Mouse (Mus musculus) telencephalon, adult 2 months (tissue): Measurements from ENCODE around the gene Tirap.

ENCODE experiments used
- DNase-seq: peaks from one replicate; pipeline ENCODE4 v3.0.0-alpha.2; 2011; ENCODE audit warnings: low read depth, low spot score

Tirap gene

DNA sequence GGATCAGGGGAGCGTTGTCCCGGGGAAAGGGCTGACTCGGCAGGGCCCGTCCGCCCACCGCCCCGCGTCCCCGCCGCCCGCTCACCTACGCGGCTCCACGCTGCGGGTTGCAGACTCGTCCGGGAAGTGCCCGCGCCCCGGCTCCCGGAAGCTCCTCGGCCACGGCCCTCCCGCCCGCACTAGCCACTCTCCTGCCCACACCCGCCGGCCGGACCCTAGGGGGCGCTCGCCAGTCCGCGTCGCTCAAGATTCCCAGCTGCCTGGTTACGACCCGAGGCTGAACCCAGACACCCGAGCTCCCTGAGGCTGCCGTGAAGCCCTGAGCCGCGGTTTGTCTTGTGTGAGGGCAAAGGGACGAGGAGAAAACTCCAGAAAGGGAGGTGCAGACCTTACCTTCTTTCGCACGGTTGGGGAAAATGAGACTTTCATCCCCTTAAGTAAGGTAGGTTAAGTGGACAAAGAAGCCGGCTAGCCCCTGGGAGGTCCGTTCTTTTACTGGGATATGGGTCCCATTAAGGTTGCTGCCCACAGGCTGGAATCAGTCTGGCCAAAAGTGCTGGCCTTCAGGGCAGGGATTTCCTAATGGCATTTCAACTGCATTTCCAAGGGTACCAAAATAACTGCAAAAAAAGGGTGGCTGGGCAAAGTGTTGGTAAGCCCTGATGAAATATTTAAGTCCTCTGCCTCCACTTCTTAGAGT, at the start of gene Tirap, which contains the start of gene Srpr:
Gene Tirap, minus strand, starts transcription at position 520 of the 700 bp plus-strand sequence.
Gene Srpr, plus strand, starts transcription at position 404 of the 700 bp plus-strand sequence.
- no peak for DNase-seq

DNA sequence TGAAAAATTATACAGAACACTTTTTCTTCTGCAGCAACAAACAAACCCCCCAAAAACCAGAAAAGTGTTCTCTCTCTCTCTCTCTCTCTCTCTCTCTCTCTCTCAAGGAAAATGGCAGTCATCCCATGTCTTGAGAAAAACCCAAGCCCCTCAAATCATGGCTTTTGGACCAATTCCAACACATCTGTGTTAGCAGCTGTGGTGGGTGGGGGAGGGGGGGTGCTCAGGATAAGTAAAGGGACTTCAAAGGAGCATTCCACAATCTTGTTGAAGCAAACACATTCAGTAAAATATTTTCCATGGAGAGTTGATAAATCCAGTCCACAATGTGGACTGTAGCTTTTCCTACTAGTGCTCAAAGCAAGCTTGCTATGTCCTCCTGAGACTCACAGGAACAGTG, 49.4 kb upstream of the Tirap start:
- DNase-seq = no peak

DNA sequence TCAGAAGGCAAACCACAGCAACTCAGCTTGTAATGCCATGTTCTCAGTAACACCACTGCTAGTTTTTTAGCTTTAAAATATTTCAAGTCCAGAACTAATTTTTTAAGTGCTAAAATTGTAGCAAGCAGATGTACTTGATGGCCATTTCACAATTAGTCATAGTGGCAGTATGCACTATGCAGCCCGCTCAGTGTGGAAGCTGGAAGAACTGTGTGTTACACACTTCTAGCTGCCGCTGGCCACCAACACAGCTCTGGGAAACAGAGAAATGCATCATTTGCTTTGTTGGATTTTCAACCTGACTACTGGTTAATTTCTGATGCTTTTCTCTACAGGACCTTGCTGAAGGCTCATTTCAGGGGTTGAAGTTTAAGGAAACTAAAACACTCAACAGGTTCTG, 47.3 kb upstream of the Tirap start:
- DNase-seq = no peak

DNA sequence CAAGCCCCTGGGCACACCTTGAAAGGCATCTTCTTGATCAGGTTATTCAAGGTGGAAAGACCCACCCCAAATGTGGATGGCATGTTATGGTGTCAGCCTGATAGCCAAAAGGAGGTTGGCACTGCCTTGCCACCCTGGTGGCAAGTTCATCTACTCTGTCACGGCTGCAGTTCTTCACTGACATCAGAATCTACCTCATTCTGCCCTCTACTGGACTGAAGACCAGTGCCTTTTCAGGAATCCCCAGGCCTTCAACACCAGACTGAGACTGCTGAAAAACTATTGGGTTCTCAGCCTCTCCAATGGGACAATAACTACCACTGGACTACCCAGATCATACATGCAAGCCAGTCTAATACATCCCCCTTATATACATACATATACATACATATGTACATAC, 39.6 kb upstream of the Tirap start:
- no peak for DNase-seq

DNA sequence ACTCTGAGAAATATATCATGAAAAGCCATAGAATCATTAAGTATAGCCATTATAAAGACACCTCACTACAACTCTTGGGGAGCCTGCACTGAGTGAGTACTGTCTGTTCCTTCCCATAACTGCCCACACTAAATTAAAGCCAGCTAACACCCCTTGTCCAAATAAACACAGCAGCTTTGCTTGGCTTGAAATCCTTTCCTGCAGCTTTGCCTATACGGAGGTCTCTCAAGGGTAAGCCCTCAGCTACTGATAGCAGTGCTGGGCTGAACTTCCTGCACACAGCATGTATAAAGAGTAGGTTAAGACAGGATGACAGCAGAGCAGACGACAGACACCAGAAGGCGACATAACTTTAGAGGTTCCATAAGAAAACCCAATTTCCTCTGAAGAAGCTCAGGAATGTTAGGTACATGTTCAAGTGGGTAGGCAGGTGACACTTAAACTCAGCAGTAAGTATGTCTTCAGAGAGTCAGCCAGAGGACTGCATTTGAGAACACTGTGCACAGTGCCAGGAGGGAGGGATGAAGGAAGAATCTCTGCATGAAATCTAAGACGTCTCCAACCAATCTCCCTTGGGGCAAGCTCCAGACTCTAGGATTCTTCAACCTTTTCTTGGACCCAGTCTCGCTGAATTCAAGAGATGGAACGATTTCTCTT, 39.0 kb upstream of the Tirap start:
- no peak for DNase-seq

DNA sequence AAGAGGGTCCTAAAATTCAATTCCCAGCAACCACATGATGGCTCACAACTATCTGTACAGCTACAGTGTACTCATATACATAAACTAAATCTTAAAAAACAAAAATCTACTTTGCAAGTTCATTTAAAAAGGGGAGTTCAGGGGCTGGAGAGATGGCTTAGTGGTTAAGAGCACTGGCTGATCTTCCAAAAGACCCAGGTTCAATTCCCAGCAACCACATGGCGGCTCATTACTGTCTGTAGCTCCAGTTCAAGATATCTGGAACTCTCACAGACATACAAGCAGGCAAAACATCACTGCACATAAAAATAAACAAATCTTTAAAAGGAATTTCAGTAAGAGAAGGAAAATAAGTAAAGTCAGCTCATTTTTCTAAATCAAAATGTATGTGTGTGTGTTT, 38.3 kb upstream of the Tirap start:
- DNase-seq = no peak

DNA sequence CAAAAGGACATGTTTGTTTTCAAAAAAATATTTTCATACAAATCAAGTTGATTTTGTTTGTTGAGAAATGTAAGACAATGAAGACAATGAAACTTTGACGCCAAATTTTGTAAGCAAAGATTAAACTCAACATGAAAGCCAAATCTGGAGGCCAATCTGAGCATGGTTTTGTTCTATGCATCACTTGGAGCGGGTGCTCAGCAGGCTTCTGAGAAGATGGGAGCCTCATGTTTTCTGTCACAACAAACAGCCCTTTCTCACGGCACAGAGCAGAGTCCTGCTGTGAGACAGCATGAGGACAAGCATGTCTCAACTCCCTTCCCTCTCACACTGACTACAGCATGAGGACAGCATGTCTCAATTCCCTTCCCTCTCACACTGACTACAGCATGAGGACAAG, 35.9 kb upstream of the Tirap start:
- no peak for DNase-seq

DNA sequence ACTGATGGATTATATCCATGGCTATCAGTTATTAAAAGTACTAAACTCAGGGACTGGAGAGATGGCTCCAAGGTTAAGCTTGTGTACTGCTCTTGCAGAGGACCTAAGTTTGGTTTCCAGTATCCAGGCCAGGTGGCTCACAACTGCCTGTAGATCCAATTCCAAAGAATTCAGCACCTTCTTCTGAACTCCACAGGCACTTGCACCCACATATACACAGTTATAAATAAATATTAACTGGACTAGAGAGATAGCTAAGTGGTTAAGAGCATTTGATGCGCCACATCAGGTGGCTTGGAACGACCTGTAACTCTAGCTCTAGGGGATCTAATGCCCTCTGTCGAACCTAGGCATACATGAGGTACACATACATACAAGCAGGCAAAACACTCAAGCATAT, 28.6 kb upstream of the Tirap start:
- no peak for DNase-seq

DNA sequence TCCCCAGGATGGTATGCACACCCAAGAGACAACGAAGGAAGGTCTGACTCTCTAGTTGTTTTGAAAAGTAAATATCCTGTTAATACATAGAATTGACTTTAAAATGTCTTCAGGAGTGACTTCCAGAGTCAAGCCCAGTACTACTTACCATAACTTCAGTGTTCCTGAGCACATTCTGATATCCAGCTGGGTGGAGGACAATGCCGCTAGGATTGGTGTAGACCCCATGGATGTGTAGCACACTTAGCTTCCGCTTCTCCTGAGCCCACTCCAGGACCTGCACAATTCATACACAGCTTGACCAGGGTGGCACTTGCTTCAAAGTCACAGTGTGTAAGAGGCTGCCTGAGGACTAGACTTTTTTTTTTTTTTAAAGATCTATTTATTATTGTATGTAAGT, 23.4 kb upstream of the Tirap start:
- DNase-seq = no peak

DNA sequence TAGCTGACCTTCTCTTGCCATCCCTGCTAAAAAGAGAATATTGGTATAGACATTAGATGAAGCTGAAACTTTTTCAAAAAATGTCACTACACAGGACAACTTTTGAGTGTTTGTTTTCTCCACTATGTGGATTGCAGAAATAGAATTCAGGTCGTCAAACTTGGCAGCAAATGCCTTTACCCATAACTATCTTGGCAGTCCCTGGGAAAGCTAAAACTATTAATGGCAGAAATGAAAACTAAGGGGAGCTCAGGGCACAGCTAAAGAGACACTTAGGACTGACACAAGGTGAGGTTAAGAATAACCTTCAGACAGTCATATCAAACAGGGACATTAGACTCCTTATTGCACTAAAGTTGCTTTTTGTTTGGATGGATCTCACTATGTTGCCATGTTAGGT, 17.9 kb upstream of the Tirap start:
- no peak for DNase-seq

DNA sequence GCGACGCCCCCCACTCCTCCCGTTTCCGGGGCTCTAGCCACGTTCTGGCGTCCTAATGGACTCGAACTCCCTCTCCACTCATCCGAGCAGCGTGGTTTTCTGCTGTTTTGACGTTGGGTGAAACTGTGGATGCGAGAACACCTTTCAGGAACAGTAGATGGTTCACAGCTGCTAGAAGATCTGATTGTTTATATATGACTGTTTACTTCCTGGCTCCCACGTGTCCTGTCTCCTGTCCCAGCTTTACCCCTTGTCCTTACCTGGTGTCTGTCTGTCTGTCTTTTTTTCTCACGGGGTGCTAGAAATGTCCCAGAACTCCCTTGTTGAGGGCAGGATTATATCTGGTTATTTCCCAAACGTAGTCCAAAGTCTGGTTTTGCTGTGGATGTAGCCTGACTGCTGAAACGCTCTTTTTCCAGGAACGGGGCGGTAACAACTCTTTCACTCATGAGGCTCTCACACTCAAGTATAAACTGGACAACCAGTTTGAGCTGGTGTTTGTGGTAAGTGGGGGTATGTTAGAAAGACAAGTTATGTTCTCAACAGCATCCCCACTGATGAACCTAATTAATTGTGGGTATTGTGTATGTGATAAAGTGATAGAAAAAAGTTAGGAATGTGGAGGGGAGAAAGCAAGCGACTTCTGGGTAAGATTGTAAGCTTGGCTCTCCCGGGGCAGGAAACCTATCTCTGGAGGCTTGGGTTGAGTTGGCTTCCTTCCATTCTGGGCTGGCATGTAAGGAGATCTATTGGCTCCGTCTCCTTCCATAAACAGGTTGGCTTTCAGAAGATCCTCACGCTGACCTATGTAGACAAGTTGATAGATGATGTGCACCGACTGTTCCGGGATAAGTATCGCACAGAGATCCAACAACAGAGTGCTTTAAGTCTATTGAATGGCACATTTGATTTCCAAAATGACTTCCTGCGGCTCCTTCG, 11.8 kb upstream of the Tirap start:
- DNase-seq = no peak

DNA sequence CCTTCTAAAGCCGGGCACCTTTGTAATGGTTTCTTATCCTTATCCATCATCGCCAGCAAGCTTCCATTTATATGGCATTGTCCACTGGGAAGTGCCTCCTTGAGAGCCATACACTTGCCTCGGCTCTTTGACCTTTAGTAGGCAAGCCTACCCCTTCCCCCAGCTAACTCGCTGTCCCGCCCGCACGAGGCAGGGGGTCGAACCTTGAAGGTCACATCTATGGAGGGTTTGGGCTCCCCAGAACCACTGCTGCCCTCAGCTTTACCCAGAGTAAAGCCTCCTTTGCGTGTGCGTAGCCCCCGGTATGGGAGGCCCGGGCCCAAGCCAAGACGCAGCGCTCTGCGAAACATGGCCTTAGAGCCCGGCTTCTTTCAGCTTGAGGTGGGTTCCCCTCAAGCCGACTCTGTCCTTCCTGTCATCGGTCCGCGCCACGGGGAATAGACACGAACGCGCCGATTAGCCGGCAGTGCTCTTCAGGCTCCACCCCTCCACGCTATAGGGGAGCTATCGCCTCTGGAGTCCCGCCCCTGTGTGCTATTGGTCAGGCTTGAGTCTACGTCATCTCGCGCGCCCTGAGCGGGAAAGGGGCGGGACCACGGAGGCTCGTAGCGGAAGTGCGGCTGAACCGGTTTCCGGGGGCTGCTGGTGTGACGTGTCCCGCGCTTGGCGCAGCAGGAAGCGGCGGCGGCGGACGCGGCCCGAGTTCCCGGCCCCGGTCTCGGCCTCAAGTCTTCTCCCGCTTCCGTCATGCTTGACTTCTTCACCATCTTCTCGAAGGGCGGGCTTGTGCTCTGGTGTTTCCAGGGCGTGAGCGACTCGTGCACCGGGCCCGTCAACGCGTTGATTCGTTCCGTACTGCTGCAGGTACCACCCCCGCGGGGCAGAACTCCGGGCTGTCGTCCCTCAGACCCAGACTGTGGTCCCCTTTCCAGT, 10.7 kb upstream of the Tirap start, which contains the start of gene Foxred1:
Gene Foxred1, minus strand, starts transcription at position 514 of the 933 bp plus-strand sequence.
- peak; percentile 99 for DNase-seq

DNA sequence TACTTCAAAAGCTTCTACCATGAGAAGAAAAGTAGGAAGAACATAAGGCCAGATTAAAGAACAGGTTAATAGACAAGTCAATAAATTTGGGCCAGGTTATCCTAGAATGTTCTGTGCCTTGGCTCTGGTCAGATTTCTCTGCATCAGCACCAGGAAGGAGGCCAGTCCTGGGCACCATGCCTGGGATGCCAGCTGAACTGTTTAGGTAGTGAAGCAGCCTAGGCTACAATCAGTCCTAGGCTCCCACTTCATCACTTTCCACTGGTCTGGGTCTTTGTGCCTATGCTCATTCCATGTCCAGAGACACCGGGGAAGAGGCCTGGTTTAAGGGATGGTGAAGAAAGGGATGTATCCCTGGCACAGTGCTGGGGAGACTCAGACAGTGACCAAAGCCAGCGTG, 4.3 kb upstream of the Tirap start:
- no peak for DNase-seq

DNA sequence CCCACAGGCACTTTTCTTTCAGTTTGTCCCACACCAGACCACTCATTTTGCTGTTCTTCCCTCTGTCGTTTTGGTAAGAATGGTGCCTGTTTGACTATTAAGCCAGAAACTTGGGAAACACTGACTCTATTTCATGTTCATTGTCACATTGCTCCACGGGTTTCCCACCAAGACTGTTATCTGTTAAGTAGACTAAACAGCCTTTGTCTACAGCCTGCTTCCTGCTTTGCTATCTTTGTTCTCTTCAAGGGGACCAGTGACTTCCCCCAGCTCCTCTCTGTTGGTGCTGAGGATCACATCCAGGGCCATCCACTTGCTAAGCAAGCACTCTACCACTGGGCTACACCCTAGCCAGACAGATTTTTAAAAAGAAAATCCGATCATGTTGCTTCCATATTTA, 3.4 kb upstream of the Tirap start:
- no peak for DNase-seq

DNA sequence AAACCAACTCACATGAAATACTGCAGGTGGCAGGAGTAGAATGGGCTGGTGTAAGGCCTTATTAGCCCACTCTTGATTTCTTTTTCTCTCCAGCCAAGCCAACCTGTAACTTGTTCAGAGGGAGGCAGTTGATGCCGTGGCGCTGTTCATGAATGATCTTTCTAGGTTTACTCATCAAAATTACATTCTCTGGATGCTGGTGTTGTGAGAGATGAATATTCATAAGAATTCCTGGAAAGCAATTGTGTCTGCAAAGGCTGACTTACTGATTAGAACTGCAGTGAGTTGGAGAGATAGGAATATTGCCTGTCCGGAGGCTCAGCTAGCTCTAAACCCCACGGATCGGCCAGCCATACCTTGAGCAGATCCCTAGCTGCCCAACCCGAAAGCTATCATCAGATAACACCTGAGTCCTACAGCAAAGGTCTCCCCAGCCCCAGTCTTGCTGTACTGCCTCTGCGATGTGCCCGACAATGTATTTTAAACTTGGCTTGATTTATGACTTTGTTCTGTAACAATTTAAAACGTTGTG, 504 bp upstream of the Tirap start:
- DNase-seq = no peak

DNA sequence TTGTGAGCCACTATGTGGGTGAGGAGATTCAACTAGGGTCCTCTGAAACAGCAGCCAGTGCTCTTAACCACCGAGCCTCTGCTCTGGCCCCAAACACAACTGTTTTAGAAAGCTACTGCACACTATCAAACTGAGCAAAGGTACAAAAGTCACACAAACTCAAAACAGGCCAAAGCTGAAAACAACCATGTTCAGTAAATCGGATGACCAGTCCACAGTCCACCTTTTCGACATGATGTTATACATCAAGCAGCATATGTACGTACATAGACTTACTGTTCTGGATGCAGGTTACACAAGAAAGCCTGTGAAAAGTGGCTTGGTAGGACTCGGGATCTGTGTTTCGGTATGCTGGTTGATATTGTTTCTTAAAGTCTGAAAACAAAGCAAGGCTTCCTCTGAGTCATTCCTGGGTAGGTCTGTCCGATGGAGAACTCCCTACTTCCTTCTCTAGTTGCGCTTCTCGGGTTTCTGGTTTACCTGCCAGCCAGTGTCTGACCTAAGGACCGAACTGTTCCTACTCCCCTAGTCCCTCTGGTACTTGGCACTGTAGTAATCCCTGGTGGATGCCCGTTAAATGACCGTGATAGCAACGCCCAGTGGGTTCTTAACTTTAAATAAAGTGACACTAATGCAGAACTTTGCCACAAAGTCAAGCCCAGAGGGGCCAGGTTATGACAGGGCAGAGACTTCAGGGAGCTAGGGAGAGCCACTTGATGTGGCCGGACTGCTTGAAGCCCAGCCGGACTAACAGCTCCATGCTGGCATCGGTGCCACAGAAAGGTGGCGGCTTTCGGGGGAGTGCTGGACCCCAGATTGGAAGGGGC, 933 bp downstream of the Tirap start:
- no peak for DNase-seq

DNA sequence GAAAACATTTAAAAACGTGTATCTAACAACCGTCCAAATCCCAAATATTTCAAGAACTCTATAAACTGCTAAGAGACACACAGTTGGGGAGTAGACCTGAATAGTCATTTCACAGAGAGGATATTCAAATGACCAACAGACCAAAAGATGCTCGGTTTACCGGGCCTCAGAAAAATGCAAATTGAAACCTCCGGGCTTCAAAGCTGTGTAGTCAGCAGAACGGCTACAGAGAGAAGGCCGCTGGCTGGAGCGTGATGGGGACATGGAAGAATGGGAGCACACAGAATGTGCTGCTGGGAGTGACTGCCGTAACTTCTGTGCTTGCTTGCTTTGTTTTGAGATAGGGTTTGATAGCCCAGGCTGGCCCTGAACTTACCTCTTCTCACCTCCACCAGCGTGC, 1.7 kb downstream of the Tirap start:
- DNase-seq = no peak

DNA sequence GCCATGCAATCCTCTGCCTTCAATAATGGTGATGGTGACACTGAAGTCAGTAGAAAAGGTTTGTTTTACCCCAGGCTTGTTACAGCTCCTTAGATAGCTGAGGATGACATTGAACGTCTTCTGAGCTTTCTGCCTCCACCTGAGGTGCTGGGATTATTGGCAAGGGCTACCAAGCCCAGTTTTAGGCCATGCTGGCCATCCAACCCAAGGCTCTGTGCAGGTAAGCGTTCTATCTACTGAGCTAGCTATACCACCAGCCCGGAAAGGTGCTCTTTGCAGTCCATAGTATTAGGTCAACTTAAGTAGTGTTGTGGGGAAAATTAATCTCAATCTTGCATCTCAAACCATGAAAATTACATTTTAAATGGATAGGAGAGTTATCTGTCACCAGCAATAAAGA, 2.5 kb downstream of the Tirap start:
- DNase-seq = no peak

DNA sequence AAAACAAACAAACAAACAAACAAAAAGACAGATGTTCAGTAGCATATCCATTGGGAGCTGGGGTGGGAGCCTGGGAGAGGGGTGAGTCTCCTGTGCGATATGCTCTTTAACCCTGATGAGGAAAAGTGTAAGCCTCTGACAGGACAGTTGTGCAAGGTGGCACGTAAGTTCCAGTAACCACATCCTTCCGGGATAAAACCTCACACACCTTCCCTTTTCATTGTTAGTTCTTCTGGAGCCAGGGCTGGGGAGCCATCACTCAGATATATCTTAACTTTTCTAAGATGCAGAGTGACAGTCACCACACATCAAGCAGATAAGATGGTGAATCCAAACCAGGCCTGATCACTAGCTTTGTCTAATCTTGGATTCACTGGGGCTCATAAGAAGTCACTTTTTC, 6.0 kb downstream of the Tirap start:
- DNase-seq = no peak

DNA sequence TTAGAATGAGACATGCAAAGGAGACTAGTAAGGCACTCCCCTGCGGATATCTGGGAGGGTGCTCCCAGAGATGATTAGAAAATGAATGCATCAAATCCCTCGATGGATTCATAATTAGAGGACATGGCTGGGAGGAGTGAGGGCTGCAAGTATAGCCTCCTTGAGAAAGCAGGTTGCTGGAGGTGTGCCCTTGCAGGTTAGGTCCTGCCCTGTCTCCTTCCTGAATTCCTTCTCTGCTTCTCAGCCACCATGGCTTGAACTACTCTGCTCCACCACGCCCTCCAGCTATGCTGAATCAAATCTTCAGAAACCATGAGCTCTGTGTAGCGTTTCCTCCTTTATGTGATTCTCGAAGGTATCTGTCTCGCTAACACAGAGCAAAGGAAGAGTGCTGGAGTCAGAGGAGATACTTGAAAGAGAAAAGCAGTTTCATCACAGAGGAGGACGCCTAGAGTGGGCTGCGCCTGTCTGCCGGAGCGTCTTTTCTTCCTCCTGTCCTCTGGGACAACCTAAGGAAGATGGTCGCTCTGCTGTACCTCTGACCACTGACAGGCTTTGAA, 7.0 kb downstream of the Tirap start:
- no peak for DNase-seq
